Mouse (Mus musculus): ENCODE measurements around the gene Slc30a4. TPM values are rescaled to one million over a fixed set of nuclear protein-coding genes. Genes with fewer than 3 reads are reported as not detected.

Gene Slc30a4
- 7.9 and 9.5 TPM in 2 replicates for polyA plus RNA-seq (2015; fragmentation: Nextera tagmentation; extraction: Ambion mirVana)

GRCm38 (mm10) chr2:122702181-122703036, at the start of gene Slc30a4:
Gene Slc30a4, minus strand, starts transcription at chr2:122702663.

GRCm38 (mm10) chr2:122737894-122738830, 35.7 kb upstream of the Slc30a4 start, which contains the start of gene Bloc1s6:
Gene Bloc1s6, plus strand, starts transcription at chr2:122738503.

GRCm38 (mm10) chr2:122636686-122637085, 65.8 kb downstream of the Slc30a4 start, which contains the start of gene AA467197:
Gene AA467197, plus strand, starts transcription at chr2:122636986.

Small RNA genes within 50 kb of the gene (microRNA-seq; reads per million reads assigned to microRNA genes)
- 4.2 reads per million, percentile 3 among the genes with 10 or more reads in this experiment for gene Mir147 (ENCODE audit: borderline replicate concordance, insufficient number of aligned reads)

Other genes with a start within 250 kb of the Slc30a4 start
- not detected in 2 replicates for gene Gm14085, start 217.7 kb downstream of the Slc30a4 start, polyA plus RNA-seq (2015; fragmentation: Nextera tagmentation; extraction: Ambion mirVana)
- 18.3 and 24.4 TPM in 2 replicates for gene Gatm, start 91.4 kb downstream of the Slc30a4 start, polyA plus RNA-seq (2015; fragmentation: Nextera tagmentation; extraction: Ambion mirVana)
- gene AA467197, start 65.7 kb downstream of the Slc30a4 start, polyA plus RNA-seq (2015; fragmentation: Nextera tagmentation; extraction: Ambion mirVana) = 2.8 and 5.1 TPM in 2 replicates
- 38.6 and 52.4 TPM in 2 replicates for gene Bloc1s6, start 35.8 kb upstream of the Slc30a4 start, polyA plus RNA-seq (2015; fragmentation: Nextera tagmentation; extraction: Ambion mirVana)
- 50.9 and 79.5 TPM in 2 replicates for gene Sqor, start 62.6 kb upstream of the Slc30a4 start, polyA plus RNA-seq (2015; fragmentation: Nextera tagmentation; extraction: Ambion mirVana)